25 mouse cellular contexts compared by ENCODE assay signal in genomic region chr13:51157291-51157690, GRCm38 (mm10). TPM values are rescaled to one million over a fixed set of nuclear protein-coding genes. Genes with fewer than 3 reads are reported as not detected.
A peak's percentile ranks its signal among the peaks of the same experiment; 100 is the strongest.
DNase-seq lines count a peak whose midpoint lies in the region; ATAC-seq and TF ChIP-seq lines count a peak whose summit lies in the region.
"Had no signal": no experiment of that assay in that cellular context is flagged by ENCODE, and none has a peak within 500 bp of the region (broad histone marks: within the 10 kb centered on the region; RNA-seq: fewer than 3 reads in every experiment).

No protein-coding gene starts in this region.

- no peak overlapping the region for H3K27ac ChIP-seq in midbrain, embryonic 11.5 days (ENCODE audit: low read depth, low read length)
- no peak overlapping the region for H3K27ac ChIP-seq in midbrain, postnatal 0 days (ENCODE audit: low read depth, low read length)
- no peak overlapping the region for H3K27ac ChIP-seq in ES-E14 (ENCODE audit: insufficient read depth, low read depth, low read length, poor library complexity, severe bottlenecking)
- no peak overlapping the region for H3K27ac ChIP-seq in MEL (ENCODE audit: control insufficient read depth, low read depth, low read length)
- H3K27ac ChIP-seq in hindbrain, embryonic 12.5 days = no peak overlapping the region

- no peak for TF ChIP-seq CTCF in midbrain, postnatal 0 days (IDR thresholded peaks at IDR 0.05)
- no peak for TF ChIP-seq CTCF in MEL (IDR thresholded peaks at IDR 0.05 in 2 of 3, conservative IDR thresholded peaks at IDR 0.05 in 1 of 3; ENCODE audit: control insufficient read depth in 1 of 3, insufficient read depth in 1 of 3, low read depth in 2 of 3, low read length in 3 of 3, poor library complexity in 1 of 3, severe bottlenecking in 1 of 3)
- TF ChIP-seq CTCF in lung, adult 2 months (IDR thresholded peaks at IDR 0.05; ENCODE audit: insufficient read depth, low read length) = no peak

- H3K4me3 ChIP-seq in midbrain, embryonic 11.5 days (ENCODE audit: low read depth, low read length) = no peak overlapping the region
- H3K4me3 ChIP-seq in midbrain, postnatal 0 days (ENCODE audit: low read depth, low read length) = no peak overlapping the region
- H3K4me3 ChIP-seq in ES-E14 (ENCODE audit: insufficient read depth in 1 of 2, low read depth in 1 of 2, low read length in 2 of 2, poor library complexity in 1 of 2, severe bottlenecking in 1 of 2) = no peak overlapping the region
- no peak overlapping the region for H3K4me3 ChIP-seq in MEL (ENCODE audit: control insufficient read depth in 1 of 2, insufficient read depth in 1 of 2, low read depth in 2 of 2, low read length in 2 of 2)
- no peak overlapping the region for H3K4me3 ChIP-seq in lung, adult 2 months (replicated peaks; ENCODE audit: extremely low read depth, low read depth, low read length)
- H3K4me3 ChIP-seq in hindbrain, embryonic 12.5 days = no peak overlapping the region

- WGBS in midbrain, embryonic 11.5 days = 90% methylated on average over 3 of the region's 3 CpGs
- 95% methylated on average over 3 of the region's 3 CpGs for WGBS in midbrain, postnatal 0 days
- WGBS in lung, adult 2 months = 39% methylated on average over 3 of the region's 3 CpGs
- WGBS in hindbrain, embryonic 12.5 days = 91% methylated on average over 3 of the region's 3 CpGs

- peak; percentile 53 for DNase-seq in midbrain, embryonic 11.5 days (ENCODE audit: low spot score, missing footprints)
- no peak for DNase-seq in midbrain, postnatal 0 days (ENCODE audit: low spot score)
- DNase-seq in A20 (ENCODE audit: low read depth, low spot score) = peak; percentile 66
- DNase-seq in ES-E14 (ENCODE audit: low read depth, low spot score) = no peak
- DNase-seq in MEL (ENCODE audit: low read depth, low spot score) = peak; percentile 15
- DNase-seq in lung, adult 2 months = no peak
- no peak for DNase-seq in urinary bladder, postnatal 36 days (ENCODE audit: low spot score in 2 of 2)
- DNase-seq: adrenal gland, adult 2 months; adrenal gland, adult 8-10 months; adrenal gland, postnatal 10 days; adrenal gland, postnatal 14 days; adrenal gland, postnatal 25 days; adrenal gland, postnatal 36 days; B cell, adult 2 months; cerebellum, adult 11 months; cerebellum, adult 11-12 months; cerebellum, adult 18-20 months; cerebellum, adult 2 months; cerebellum, adult 8-10 months had no signal

- H3K27me3 ChIP-seq in midbrain, embryonic 11.5 days (ENCODE audit: control insufficient read depth, insufficient read depth, low read length) = no peaks in the 10 kb centered on the region
- H3K27me3 ChIP-seq in midbrain, postnatal 0 days (ENCODE audit: insufficient read depth, low read length) = no peaks in the 10 kb centered on the region
- H3K27me3 ChIP-seq in MEL (ENCODE audit: control insufficient read depth in 1 of 2, insufficient read depth in 2 of 2, low read length in 2 of 2) = no peaks in the 10 kb centered on the region
- no peaks in the 10 kb centered on the region for H3K27me3 ChIP-seq in hindbrain, embryonic 12.5 days
- H3K27me3 ChIP-seq: CH12.LX, Patski had no signal

- no peak for TF ChIP-seq RAD21 in MEL (IDR thresholded peaks at IDR 0.05; ENCODE audit: low read depth, low read length)

- no peak overlapping the region for H3K9ac ChIP-seq in midbrain, embryonic 11.5 days (ENCODE audit: low read length)
- no peak overlapping the region for H3K9ac ChIP-seq in midbrain, postnatal 0 days (replicated peaks; ENCODE audit: low read length, poor library complexity, severe bottlenecking)
- H3K9ac ChIP-seq in ES-E14 (ENCODE audit: insufficient read depth, low read depth, low read length, poor library complexity, severe bottlenecking) (no peak overlapping the region), MEL (ENCODE audit: control insufficient read depth, low read depth, low read length, poor library complexity, severe bottlenecking) (no peak overlapping the region)
- no peak overlapping the region for H3K9ac ChIP-seq in hindbrain, embryonic 12.5 days

- no peak for TF ChIP-seq EP300 in MEL (IDR thresholded peaks at IDR 0.05; ENCODE audit: low read depth in 1 of 2, low read length in 2 of 2)

- H3K4me2 ChIP-seq in midbrain, embryonic 11.5 days = no peak overlapping the region
- H3K4me2 ChIP-seq in midbrain, postnatal 0 days (ENCODE audit: low read depth, low read length, poor library complexity, severe bottlenecking) = no peak overlapping the region
- H3K4me2 ChIP-seq in hindbrain, embryonic 12.5 days (replicated peaks) = no peak overlapping the region

- no peaks in the 10 kb centered on the region for H3K9me3 ChIP-seq in midbrain, embryonic 11.5 days (ENCODE audit: control insufficient read depth, low read length)
- no peaks in the 10 kb centered on the region for H3K9me3 ChIP-seq in midbrain, postnatal 0 days (ENCODE audit: low read length)
- H3K9me3 ChIP-seq in ES-E14 (ENCODE audit: control insufficient read depth, insufficient read depth, low read depth, low read length) (no peaks in the 10 kb centered on the region), MEL (replicated peaks; ENCODE audit: insufficient read depth, low read length) (no peaks in the 10 kb centered on the region)
- no peaks in the 10 kb centered on the region for H3K9me3 ChIP-seq in hindbrain, embryonic 12.5 days (replicated peaks)
- H3K9me3 ChIP-seq: G1E had no signal

- no peak for TF ChIP-seq POLR2A in MEL (IDR thresholded peaks at IDR 0.05; ENCODE audit: control insufficient read depth in 1 of 2, insufficient read depth in 1 of 2, low read depth in 1 of 2, low read length in 2 of 2, poor library complexity in 1 of 2)
- TF ChIP-seq POLR2A in lung, adult 2 months (IDR thresholded peaks at IDR 0.05; ENCODE audit: borderline replicate concordance, extremely low read depth, low read depth, low read length) = no peak

- in situ Hi-C loops in ES-E14 (cut with MboI; ENCODE audit: low sequenced_read_pairs in 2 of 2, unreplicated experiment in 2 of 2) = no loop called here

- no peaks in the 10 kb centered on the region for H3K79me2 ChIP-seq in MEL (ENCODE audit: control insufficient read depth, insufficient read depth, low read length, poor library complexity)

- no peaks in the 10 kb centered on the region for H3K4me1 ChIP-seq in midbrain, embryonic 11.5 days (ENCODE audit: control insufficient read depth, insufficient read depth, low read length)
- no peaks in the 10 kb centered on the region for H3K4me1 ChIP-seq in midbrain, postnatal 0 days (ENCODE audit: insufficient read depth, low read length)
- H3K4me1 ChIP-seq in ES-E14 (ENCODE audit: control insufficient read depth in 2 of 2, insufficient read depth in 2 of 2, low read length in 2 of 2, poor library complexity in 1 of 2) (peaks cover 3 to 4% of the 10 kb centered on the region in 2 experiments; a peak in 2 of 4 replicates), MEL (ENCODE audit: control insufficient read depth in 1 of 2, insufficient read depth in 2 of 2, low read length in 2 of 2) (0 out of 4 replicates have a peak, but pooled peaks cover 0 to 2% of the 10 kb centered on the region in 2 experiments)
- H3K4me1 ChIP-seq in lung, adult 2 months (ENCODE audit: control insufficient read depth, insufficient read depth, low read length) = peaks cover 4% of the 10 kb centered on the region
- H3K4me1 ChIP-seq in hindbrain, embryonic 12.5 days = no peaks in the 10 kb centered on the region

- no peak for ATAC-seq in midbrain, embryonic 11.5 days (ENCODE audit: low FRiP score)
- no peak for ATAC-seq in midbrain, postnatal 0 days (ENCODE audit: low FRiP score)
- ATAC-seq in hindbrain, embryonic 12.5 days (ENCODE audit: low FRiP score) = no peak
- ATAC-seq: activated CD4-positive, CD25-positive, alpha-beta regulatory T cell, adult 4 months; CD4-positive, CD25-positive, alpha-beta regulatory T cell, adult 4 months; Patski had no signal

- H3K36me3 ChIP-seq in midbrain, embryonic 11.5 days (ENCODE audit: control insufficient read depth, insufficient read depth, low read length) = peaks cover 7% of the 10 kb centered on the region
- H3K36me3 ChIP-seq in midbrain, postnatal 0 days (ENCODE audit: insufficient read depth, low read length) = peaks cover 4% of the 10 kb centered on the region; the same call in 1 of the 2 replicates
- H3K36me3 ChIP-seq in ES-E14 (ENCODE audit: control insufficient read depth, insufficient read depth, low read length, poor library complexity, severe bottlenecking) (peaks cover 16% of the 10 kb centered on the region), MEL (ENCODE audit: control insufficient read depth in 1 of 2, insufficient read depth in 2 of 2, low read length in 2 of 2) (no peaks in the 10 kb centered on the region)
- H3K36me3 ChIP-seq in hindbrain, embryonic 12.5 days = peaks cover 42% of the 10 kb centered on the region

TF ChIP-seq in ES-E14, 5 proteins besides CTCF, POLR2A, EP300 and RAD21 (continues in another document):
- TF ChIP-seq ZC3H11A (IDR thresholded peaks at IDR 0.05; ENCODE audit: borderline replicate concordance, low read depth, low read length) (no peak), CHD2 (IDR thresholded peaks at IDR 0.05; ENCODE audit: low read depth, low read length) (no peak)

TF ChIP-seq in MEL, 35 proteins besides CTCF, POLR2A, EP300 and RAD21:
- no peak for TF ChIP-seq POLR2AphosphoS2 (IDR thresholded peaks at IDR 0.05; ENCODE audit: low read length)
- peak; percentile 72 for TF ChIP-seq ZNF384 (IDR thresholded peaks at IDR 0.05; ENCODE audit: low read depth, low read length)

RNA-seq across cellular contexts. Expression of gene Nxnl2, which starts 13.5 kb away (rescaled TPM):
- polyA plus RNA-seq in midbrain, embryonic 11.5 days (2014; fragmentation: Nextera tagmentation; extraction: Ambion mirVana) = 0.29 and 0.51 TPM in 2 replicates
- total RNA-seq in midbrain, postnatal 0 days (2014; rRNA removed) = 3.4 and 6.7 TPM in 2 replicates
- polyA plus RNA-seq in midbrain, postnatal 0 days (2015; fragmentation: Nextera tagmentation; extraction: Ambion mirVana) = 8.3 and 9.3 TPM in 2 replicates
- total RNA-seq in ES-E14 (2012; rRNA removed) (1.0 and 1.1 TPM in 2 replicates), MEL (2012; rRNA removed) (not detected in 2 replicates)
- polyA plus RNA-seq in MEL (2012; ENCODE audit: insufficient read depth in 1 of 2, insufficient read length in 2 of 2, low read depth in 1 of 2, low replicate concordance in 2 of 2, missing spikeins in 1 of 2) = not detected
- polyA plus RNA-seq in lung, adult 2 months (2012; rRNA removed) = 0.79 and 1.0 TPM in 2 replicates
- polyA plus RNA-seq in hindbrain, embryonic 12.5 days (2016; fragmentation: Nextera tagmentation; extraction: Ambion mirVana) = 2.0 and 2.5 TPM in 2 replicates
- polyA plus RNA-seq: G1E had no signal

RNA-seq across cellular contexts. Expression of gene Spin1, which starts 56.6 kb away (rescaled TPM):
- polyA plus RNA-seq in midbrain, embryonic 11.5 days (2014; fragmentation: Nextera tagmentation; extraction: Ambion mirVana) = 102 and 103 TPM in 2 replicates
- total RNA-seq in midbrain, postnatal 0 days (2014; rRNA removed) = 214 and 241 TPM in 2 replicates
- 154 and 158 TPM in 2 replicates for polyA plus RNA-seq in midbrain, postnatal 0 days (2015; fragmentation: Nextera tagmentation; extraction: Ambion mirVana)
- 33.9 and 36.4 TPM in 2 replicates for total RNA-seq in ES-E14 (2012; rRNA removed)
- 16.6 and 19.8 TPM in 2 replicates for total RNA-seq in MEL (2012; rRNA removed)
- polyA plus RNA-seq in MEL (2012; ENCODE audit: insufficient read depth in 1 of 2, insufficient read length in 2 of 2, low read depth in 1 of 2, low replicate concordance in 2 of 2, missing spikeins in 1 of 2) = 10 to 100 TPM; 23.7 to 47.3 TPM
- 16.5 and 25.5 TPM in 2 replicates for polyA plus RNA-seq in lung, adult 2 months (2012; rRNA removed)
- polyA plus RNA-seq in hindbrain, embryonic 12.5 days (2016; fragmentation: Nextera tagmentation; extraction: Ambion mirVana) = 129 and 132 TPM in 2 replicates

Comparison
In these comparisons a context has a peak if more than half of its experiments do, and no peak if none do; other contexts are left out.
1. DNase-seq: peak in midbrain, embryonic 11.5 days (single experiment), A20 (single experiment) and MEL (single experiment); none in midbrain, postnatal 0 days (single experiment), ES-E14 (single experiment), lung, adult 2 months (single experiment) and urinary bladder, postnatal 36 days (0 of 2).